Mouse (Mus musculus) embryonic facial prominence, embryonic 11.5 days (tissue): ENCODE results near the gene Grcc10. TPM values are rescaled to one million over a fixed set of nuclear protein-coding genes. Genes with fewer than 3 reads are reported as not detected.

Source experiments
- ATAC-seq: fragments of 200-750 bp; cut with Nextera tagmentation; replicated peaks from 2 replicates; pipeline ENCODE4 v1.8.0; 2017; ENCODE audit warnings: low read depth; ENCODE audit not compliant: insufficient number of reproducible peaks, low FRiP score, low TSS enrichment
- DNase-seq: peaks from one replicate; pipeline ENCODE4 v3.0.0-alpha.2; 2015; ENCODE audit warnings: low spot score
- H3K27ac ChIP-seq: fragments of 300-500 bp; sonication (generic); replicated peaks from 2 replicates; pipeline ENCODE4 v1.5.1; 2014; ENCODE audit warnings: mild to moderate bottlenecking, low read depth, low read length, control low read depth
- H3K27me3 ChIP-seq: fragments of 300-500 bp; sonication (generic); 2 replicates; pipeline ENCODE4 v1.6.1; 2014; ENCODE audit warnings: mild to moderate bottlenecking, low read length, moderate library complexity, mixed read lengths; ENCODE audit not compliant: control insufficient read depth, insufficient read depth
- H3K36me3 ChIP-seq: fragments of 300-500 bp; sonication (generic); replicated peaks from 2 replicates; pipeline ENCODE4 v1.6.1; 2014; ENCODE audit warnings: low read depth, mild to moderate bottlenecking, low read length, moderate library complexity, mixed read lengths; ENCODE audit not compliant: control insufficient read depth, insufficient read depth
- H3K4me1 ChIP-seq: fragments of 300-500 bp; sonication (generic); 2 replicates; pipeline ENCODE4 v1.6.1; 2014; ENCODE audit warnings: low read length, mixed read lengths; ENCODE audit not compliant: control insufficient read depth, insufficient read depth
- H3K4me2 ChIP-seq: fragments of 300-500 bp; sonication (generic); 2 replicates; pipeline ENCODE4 v1.6.1; 2014; ENCODE audit warnings: low read depth, mild to moderate bottlenecking, control low read depth, low read length, moderate library complexity
- H3K4me3 ChIP-seq: fragments of 300-500 bp; sonication (generic); 2 replicates; pipeline ENCODE4 v1.5.1; 2014; ENCODE audit warnings: low read depth, low read length, control low read depth
- H3K9ac ChIP-seq: fragments of 300-500 bp; sonication (generic); replicated peaks from 2 replicates; pipeline ENCODE4 v1.6.1; 2014; ENCODE audit warnings: mild to moderate bottlenecking, control low read depth, low read length
- H3K9me3 ChIP-seq: fragments of 300-500 bp; sonication (generic); replicated peaks from 2 replicates; pipeline ENCODE4 v1.6.1; 2016; ENCODE audit warnings: mild to moderate bottlenecking, low read length, inconsistent platforms, mixed read lengths; ENCODE audit not compliant: control insufficient read depth
- WGBS: fragments of 180-500 bp; shearing (Covaris S2); extraction: QIAGEN DNeasy Blood & Tissue Kit; methylation state at CpG from one replicate; pipeline ENCODE4 v1.1.7; 2014; 5-methylcytosine and 5-hydroxymethylcytosine counted together
- microRNA counts: library from miRNA; unstranded; fragments of <30 nt; microRNA quantifications from one replicate; lab custom pipeline; 2016
- microRNA-seq: library from miRNA; unstranded; fragments of <30 nt; microRNA quantifications from one replicate; pipeline ENCODE4, GENCODE M21; 2016; ENCODE audit warnings: borderline number of aligned reads
- polyA plus RNA-seq: library from polyadenylated mRNA; unstranded; fragments of >200 nt; fragmentation: Nextera tagmentation; extraction: Ambion mirVana; gene quantifications from 2 replicates; pipeline ENCODE4 v1.2.1, GENCODE M21; 2014

Gene Grcc10
- polyA plus RNA-seq, 1 experiment from 2014 or later, result 518 TPM

DNA sequence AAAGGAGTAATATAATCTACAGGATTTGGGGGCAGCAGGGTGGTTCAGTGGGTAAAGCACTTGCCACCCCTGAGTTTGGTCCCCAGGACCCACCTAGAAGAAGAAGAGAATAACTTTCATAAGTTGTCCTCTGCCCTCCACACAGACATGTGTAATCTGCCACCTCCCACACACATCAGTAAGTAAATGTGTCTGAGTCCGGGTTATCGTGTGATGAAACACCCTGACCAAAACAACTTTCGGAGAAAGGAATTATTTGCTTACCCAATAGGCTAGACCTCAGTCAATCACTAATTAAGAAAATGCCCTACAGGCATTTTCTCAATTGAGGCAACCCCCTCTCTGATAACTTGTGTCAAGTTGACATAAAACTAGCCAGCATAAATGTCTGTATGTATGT is 50.7 kb downstream of the Grcc10 start:
- 90% methylated on average over 3 of the region's 3 CpGs for WGBS
- Histone ChIP-seq H3K4me2 (no peak overlapping the region), H3K27ac (no peak overlapping the region), H3K4me3 (no peak overlapping the region), H3K9me3 (no peaks in the 10 kb centered on the region), H3K9ac (no peak overlapping the region), H3K27me3 (no peaks in the 10 kb centered on the region), H3K4me1 (no peaks in the 10 kb centered on the region), H3K36me3 (no peaks in the 10 kb centered on the region)
- DNase-seq (no peak), ATAC-seq (no peak)

MicroRNAs encoded within 50 kb of the gene (microRNA counts, 519-probe panel; counts per million panel counts)
- microRNA mmu-miR-141 (lab: Ali Mortazavi, UCI) (2,891 counts per million, percentile 36 among the panel's probes with 10 or more counts), microRNA mmu-miR-200c (lab: Ali Mortazavi, UCI) (4,457 counts per million, percentile 75 among the panel's probes with 10 or more counts)

Small RNA genes lying within 50 kb of the gene (microRNA-seq; reads per million reads assigned to microRNA genes)
- 615 reads per million, percentile 66 among the genes with 10 or more reads in this experiment for gene Mir141
- gene Mir200c, result 4,654 reads per million, percentile 87 among the genes with 10 or more reads in this experiment

Other genes starting within 250 kb of the Grcc10 start
- gene C1rl, start 248.3 kb downstream of the Grcc10 start, polyA plus RNA-seq, result 0.29 and 0.38 TPM in 2 replicates
- 0.08 and 0.20 TPM in 2 replicates for gene C1ra, start 229.0 kb downstream of the Grcc10 start, polyA plus RNA-seq
- gene C1s1, start 199.0 kb downstream of the Grcc10 start, polyA plus RNA-seq, result 0.29 and 1.2 TPM in 2 replicates
- not detected in 2 replicates for gene C1rb, start 171.1 kb downstream of the Grcc10 start, polyA plus RNA-seq
- gene C1s2, start 105.3 kb downstream of the Grcc10 start, polyA plus RNA-seq, result not detected in 2 replicates
- 33.4 and 43.6 TPM in 2 replicates for gene Lpcat3, start 78.3 kb downstream of the Grcc10 start, polyA plus RNA-seq
- 251 and 254 TPM in 2 replicates for gene Emg1, start 29.2 kb downstream of the Grcc10 start, polyA plus RNA-seq
- 371 and 375 TPM in 2 replicates for gene Phb2, start 29.0 kb downstream of the Grcc10 start, polyA plus RNA-seq
- 6.0 and 11.2 TPM in 2 replicates for gene Ptpn6, start 2.7 kb downstream of the Grcc10 start, polyA plus RNA-seq
- not detected in 2 replicates for gene Gm45234, start 14.6 kb upstream of the Grcc10 start, polyA plus RNA-seq
- 9.0 and 9.6 TPM in 2 replicates for gene Atn1, start 15.2 kb upstream of the Grcc10 start, polyA plus RNA-seq
- gene Eno2, start 28.3 kb upstream of the Grcc10 start, polyA plus RNA-seq, result 4.3 and 4.5 TPM in 2 replicates
- 0.29 and 0.97 TPM in 2 replicates for gene Lrrc23, start 38.4 kb upstream of the Grcc10 start, polyA plus RNA-seq
- 4.7 and 4.8 TPM in 2 replicates for gene Spsb2, start 67.3 kb upstream of the Grcc10 start, polyA plus RNA-seq
- gene Tpi1, start 72.9 kb upstream of the Grcc10 start, polyA plus RNA-seq, result 721 and 787 TPM in 2 replicates
- gene Usp5, start 88.1 kb upstream of the Grcc10 start, polyA plus RNA-seq, result 128 and 133 TPM in 2 replicates
- gene Cdca3, start 88.2 kb upstream of the Grcc10 start, polyA plus RNA-seq, result 210 and 212 TPM in 2 replicates
- 0.27 and 0.56 TPM in 2 replicates for gene Gnb3, start 98.9 kb upstream of the Grcc10 start, polyA plus RNA-seq
- 14.7 and 18.5 TPM in 2 replicates for gene P3h3, start 116.4 kb upstream of the Grcc10 start, polyA plus RNA-seq
- 0.59 and 0.72 TPM in 2 replicates for gene Gpr162, start 122.6 kb upstream of the Grcc10 start, polyA plus RNA-seq
- gene Cd4, start 146.8 kb upstream of the Grcc10 start, polyA plus RNA-seq, result not detected in 2 replicates
- 1.7 and 1.8 TPM in 2 replicates for gene Lag3, start 170.3 kb upstream of the Grcc10 start, polyA plus RNA-seq
- gene Ptms, start 178.7 kb upstream of the Grcc10 start, polyA plus RNA-seq, result 184 and 213 TPM in 2 replicates
- gene Mlf2, start 190.0 kb upstream of the Grcc10 start, polyA plus RNA-seq, result 391 and 402 TPM in 2 replicates
- 118 and 125 TPM in 2 replicates for gene Cops7a, start 224.2 kb upstream of the Grcc10 start, polyA plus RNA-seq